Mouse (Mus musculus) liver, adult 2 months (tissue): ENCODE measurements around the gene Smim23.

ENCODE experiments used
- CTCF ChIP-seq: fragments of 200-500 bp; IDR thresholded peaks from 2 replicates; pipeline ENCODE4 v1.5.1; 2011; ENCODE audit warnings: low read depth, low read length, control low read depth
- POLR2A ChIP-seq: fragments of 200-500 bp; IDR thresholded peaks from 2 replicates; pipeline ENCODE4 v1.6.1; 2011; ENCODE audit warnings: low read length, control low read depth; ENCODE audit not compliant: insufficient read depth; ENCODE audit errors: extremely low read depth

- no peak for TF ChIP-seq CTCF
- no peak for TF ChIP-seq POLR2A
Observed at GRCm38 (mm10) chr11:32809091-32809490, 15.3 kb downstream of the Smim23 start.
